Mouse (Mus musculus) limb, embryonic 13.5 days (tissue): ENCODE measurements at regions not wholly inside any gene's neighbourhood (a gene's known extent, or its start where the extent isn't known, plus 50 kb on each side); places are given as distances from the start of the nearest gene placed in this dataset.
A peak's percentile ranks its signal among the peaks of the same experiment; 100 is the strongest.

ENCODE experiments used
- ATAC-seq: fragments of 200-750 bp; cut with Nextera tagmentation; 2 replicates; pipeline ENCODE4 v1.8.0; 2017; ENCODE audit warnings: low read depth, moderate number of reproducible peaks, moderate TSS enrichment; ENCODE audit not compliant: low FRiP score
- H3K27ac ChIP-seq: fragments of 300-500 bp; sonication (generic); 2 replicates; pipeline ENCODE4 v1.5.1; 2015; ENCODE audit warnings: inconsistent platforms, mild to moderate bottlenecking, moderate library complexity
- H3K27me3 ChIP-seq: fragments of 300-500 bp; sonication (generic); 2 replicates; pipeline ENCODE4 v1.6.1; 2015; ENCODE audit warnings: mild to moderate bottlenecking, inconsistent platforms
- H3K36me3 ChIP-seq: fragments of 300-500 bp; sonication (generic); 2 replicates; pipeline ENCODE4 v1.6.1; 2015; ENCODE audit warnings: inconsistent platforms, mild to moderate bottlenecking, moderate library complexity
- H3K4me1 ChIP-seq: fragments of 300-500 bp; sonication (generic); 2 replicates; pipeline ENCODE4 v1.6.1; 2015; ENCODE audit warnings: inconsistent platforms
- H3K4me2 ChIP-seq: fragments of 300-500 bp; sonication (generic); replicated peaks from 2 replicates; pipeline ENCODE4 v1.6.1; 2015; ENCODE audit warnings: inconsistent platforms, mild to moderate bottlenecking, moderate library complexity
- H3K4me3 ChIP-seq: fragments of 300-500 bp; sonication (generic); 2 replicates; pipeline ENCODE4 v1.5.1; 2015; ENCODE audit warnings: moderate library complexity, mild to moderate bottlenecking, inconsistent platforms
- H3K9ac ChIP-seq: fragments of 300-500 bp; sonication (generic); 2 replicates; pipeline ENCODE4 v1.6.1; 2015; ENCODE audit warnings: mild to moderate bottlenecking, inconsistent platforms
- H3K9me3 ChIP-seq: fragments of 300-500 bp; sonication (generic); 2 replicates; pipeline ENCODE4 v1.6.1; 2016; ENCODE audit warnings: inconsistent platforms
- WGBS: fragments of 180-500 bp; shearing (Covaris S2); methylation state at CpG from one replicate; pipeline ENCODE4 v1.1.7; 2015; 5-methylcytosine and 5-hydroxymethylcytosine counted together

GRCm38 (mm10) chr2:129883417-129883816 is 83.1 kb downstream of the Stk35 start:
- 27% methylated on average over 6 of the region's 6 CpGs for WGBS
- H3K4me1 ChIP-seq = no peaks in the 10 kb centered on the region
- no peak for ATAC-seq
- H3K27me3 ChIP-seq = no peaks in the 10 kb centered on the region
- no peaks in the 10 kb centered on the region for H3K36me3 ChIP-seq
- no peak overlapping the region for H3K4me2 ChIP-seq
- no peak overlapping the region for H3K4me3 ChIP-seq
- no peak overlapping the region for H3K27ac ChIP-seq
- H3K9ac ChIP-seq = no peak overlapping the region
- H3K9me3 ChIP-seq = no peaks in the 10 kb centered on the region

DNA sequence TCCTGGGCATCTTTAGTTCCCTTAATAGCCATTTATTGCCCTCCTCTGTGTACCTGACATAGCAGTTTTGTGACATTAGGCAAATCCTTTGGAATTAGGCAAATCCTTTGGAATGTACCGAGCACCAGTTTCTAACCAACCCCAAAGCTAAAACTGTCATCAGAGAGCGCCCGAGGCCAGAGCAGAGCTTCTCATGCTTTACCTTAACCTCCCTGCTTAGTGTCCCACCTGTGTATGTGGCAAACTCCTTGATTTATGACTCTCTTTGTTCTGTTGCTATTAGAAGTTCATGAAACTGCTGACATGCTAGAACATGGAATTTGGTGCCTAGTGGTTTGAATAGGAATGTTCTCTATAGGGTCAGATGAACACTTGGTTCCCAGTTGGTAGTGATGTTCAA is 84.0 kb downstream of the Stk35 start:
- H3K27ac ChIP-seq = no peak overlapping the region
- H3K36me3 ChIP-seq = no peaks in the 10 kb centered on the region
- H3K9ac ChIP-seq = no peak overlapping the region
- no peak for ATAC-seq
- H3K9me3 ChIP-seq = no peaks in the 10 kb centered on the region
- no peaks in the 10 kb centered on the region for H3K4me1 ChIP-seq
- no peak overlapping the region for H3K4me2 ChIP-seq
- H3K27me3 ChIP-seq = no peaks in the 10 kb centered on the region
- H3K4me3 ChIP-seq = no peak overlapping the region
- WGBS = 32% methylated on average over 3 of the region's 3 CpGs

GRCm38 (mm10) chr2:129885536-129885935 is 85.2 kb downstream of the Stk35 start:
- Histone ChIP-seq H3K36me3 (no peaks in the 10 kb centered on the region), H3K9me3 (0 out of 2 replicates have a peak, but pooled peaks cover 3% of the 10 kb centered on the region), H3K27me3 (no peaks in the 10 kb centered on the region), H3K27ac (no peak overlapping the region), H3K9ac (no peak overlapping the region), H3K4me1 (no peaks in the 10 kb centered on the region), H3K4me2 (no peak overlapping the region), H3K4me3 (no peak overlapping the region)
- no peak for ATAC-seq
- WGBS = 89% methylated on average over 7 of the region's 7 CpGs

GRCm38 (mm10) chr2:129893231-129893630 is 92.9 kb downstream of the Stk35 start:
- no peak for ATAC-seq
- Histone ChIP-seq H3K27me3 (no peaks in the 10 kb centered on the region), H3K4me3 (no peak overlapping the region), H3K4me1 (no peaks in the 10 kb centered on the region), H3K9ac (no peak overlapping the region), H3K36me3 (no peaks in the 10 kb centered on the region), H3K27ac (no peak overlapping the region), H3K9me3 (0 out of 2 replicates have a peak, but pooled peaks cover 3% of the 10 kb centered on the region), H3K4me2 (no peak overlapping the region)
- WGBS = 74% methylated on average over 7 of the region's 7 CpGs

- ATAC-seq = no peak
- WGBS = 79% methylated on average over 5 of the region's 5 CpGs
- 0 out of 2 replicates have a peak, but pooled peaks cover 3% of the 10 kb centered on the region for H3K9me3 ChIP-seq
Measured at GRCm38 (mm10) chr2:129893832-129894231, 93.5 kb downstream of the Stk35 start.

DNA sequence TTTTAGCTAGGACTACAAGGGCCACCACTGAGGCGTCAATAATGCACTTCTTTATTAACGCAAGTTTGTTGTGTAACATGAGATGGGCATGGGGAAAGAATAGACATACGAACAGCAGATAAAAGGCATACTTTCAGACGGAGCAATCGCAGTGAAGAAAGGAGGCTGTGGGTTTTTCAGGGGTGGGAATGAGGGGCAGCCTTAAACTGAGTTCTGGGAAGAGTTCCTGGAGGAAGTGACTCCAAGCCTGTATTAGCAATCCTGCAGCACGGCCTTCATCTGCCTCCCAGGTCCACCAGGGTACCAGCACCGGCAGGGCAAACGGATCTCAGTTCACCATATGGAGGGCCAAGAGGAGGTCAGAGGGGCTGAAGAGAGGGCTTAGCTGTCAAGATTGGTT is 94.6 kb downstream of the Stk35 start:
- Histone ChIP-seq H3K27ac (no peak overlapping the region), H3K9me3 (0 out of 2 replicates have a peak, but pooled peaks cover 3% of the 10 kb centered on the region), H3K9ac (no peak overlapping the region), H3K4me1 (no peaks in the 10 kb centered on the region), H3K4me3 (no peak overlapping the region), H3K36me3 (no peaks in the 10 kb centered on the region), H3K27me3 (no peaks in the 10 kb centered on the region), H3K4me2 (no peak overlapping the region)
- WGBS = 68% methylated on average over 8 of the region's 8 CpGs
- no peak for ATAC-seq

More at GRCm38 (mm10) chr2:129893832-129894231, 93.5 kb downstream of the Stk35 start:
- no peak overlapping the region for H3K4me2 ChIP-seq
- no peaks in the 10 kb centered on the region for H3K27me3 ChIP-seq
- no peaks in the 10 kb centered on the region for H3K4me1 ChIP-seq
- H3K9ac ChIP-seq = no peak overlapping the region
- no peaks in the 10 kb centered on the region for H3K36me3 ChIP-seq
- no peak overlapping the region for H3K27ac ChIP-seq
- no peak overlapping the region for H3K4me3 ChIP-seq

DNA sequence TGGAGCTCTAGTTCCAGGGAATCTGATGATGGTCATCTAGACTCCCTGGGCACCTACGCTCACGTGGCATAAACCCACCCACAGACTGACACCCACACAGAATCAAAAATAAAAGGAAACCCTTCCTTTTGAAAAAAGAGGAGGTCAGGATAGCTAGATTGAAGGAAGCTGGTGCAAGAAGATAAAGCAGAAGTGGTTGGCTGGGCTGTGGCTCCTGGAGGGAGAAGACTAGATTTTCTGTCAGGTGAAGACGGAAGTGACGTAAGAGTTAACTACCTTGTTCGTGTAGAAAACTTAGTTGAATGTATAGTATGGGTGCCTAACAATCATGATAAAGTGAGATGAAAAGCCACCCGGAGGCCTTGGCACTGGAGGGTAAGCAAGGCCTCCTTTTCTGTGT is 95.1 kb downstream of the Stk35 start:
- Histone ChIP-seq H3K4me3 (no peak overlapping the region), H3K4me1 (no peaks in the 10 kb centered on the region), H3K9ac (no peak overlapping the region), H3K27me3 (no peaks in the 10 kb centered on the region), H3K36me3 (no peaks in the 10 kb centered on the region), H3K4me2 (no peak overlapping the region), H3K27ac (no peak overlapping the region), H3K9me3 (0 out of 2 replicates have a peak, but pooled peaks cover under 1% of the 10 kb centered on the region)
- no peak for ATAC-seq
- WGBS = 88% methylated on average over 6 of the region's 6 CpGs

- H3K27ac ChIP-seq = no peak overlapping the region
- no peak for ATAC-seq
- H3K4me1 ChIP-seq = no peaks in the 10 kb centered on the region
- WGBS = 84% methylated on average over 4 of the region's 4 CpGs
- H3K27me3 ChIP-seq = no peaks in the 10 kb centered on the region
- H3K4me3 ChIP-seq = no peak overlapping the region
- H3K4me2 ChIP-seq = no peak overlapping the region
- H3K9ac ChIP-seq = no peak overlapping the region
- no peaks in the 10 kb centered on the region for H3K9me3 ChIP-seq
- H3K36me3 ChIP-seq = no peaks in the 10 kb centered on the region
Measured at GRCm38 (mm10) chr2:129896696-129897095, 96.4 kb downstream of the Stk35 start.

DNA sequence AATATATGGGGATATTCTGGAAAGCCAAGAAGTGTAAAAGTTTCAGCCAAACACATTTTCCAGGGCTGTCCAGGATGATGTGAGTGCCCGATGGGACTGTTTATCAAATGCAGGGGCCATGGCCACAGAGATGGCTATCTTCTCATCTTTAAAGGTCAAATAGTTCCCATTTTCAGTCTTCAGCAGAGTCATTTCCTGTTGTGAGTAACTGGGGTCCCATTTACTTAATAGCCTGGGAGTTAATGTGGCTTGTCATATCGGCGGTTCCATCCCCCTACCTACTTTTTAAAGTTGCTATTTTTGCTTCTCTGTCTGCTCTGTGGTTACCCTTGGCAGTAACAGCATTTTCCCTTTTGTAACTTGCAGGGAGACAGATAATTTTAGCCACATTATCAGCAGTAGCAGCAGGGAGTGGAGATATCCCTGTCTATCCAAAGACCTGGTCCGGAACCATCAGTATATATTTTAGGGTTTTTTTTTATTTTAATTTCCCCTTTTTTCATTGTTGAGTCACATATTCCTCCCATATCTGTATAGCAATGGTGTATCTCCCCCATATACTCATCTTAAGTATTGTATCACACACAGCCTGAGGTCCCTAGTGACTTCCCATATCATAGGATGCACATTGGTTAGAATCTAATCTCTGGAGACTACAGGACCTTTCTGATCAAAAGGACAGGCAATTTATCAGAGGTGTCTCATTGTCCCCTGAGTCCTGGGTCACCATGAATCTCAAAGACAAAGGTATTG is 103.2 kb downstream of the Stk35 start:
- no peak overlapping the region for H3K27ac ChIP-seq
- H3K4me1 ChIP-seq = peaks cover under 1% of the 10 kb centered on the region; the same call in 1 of the 2 replicates
- H3K4me2 ChIP-seq = no peak overlapping the region
- H3K4me3 ChIP-seq = no peak overlapping the region
- H3K9ac ChIP-seq = no peak overlapping the region
- no peaks in the 10 kb centered on the region for H3K36me3 ChIP-seq
- H3K27me3 ChIP-seq = peaks cover 4% of the 10 kb centered on the region; the same call in 1 of the 2 replicates
- WGBS = 61% methylated on average over 4 of the region's 4 CpGs
- ATAC-seq = no peak
- H3K9me3 ChIP-seq = no peaks in the 10 kb centered on the region

- Histone ChIP-seq H3K4me1 (peaks cover 10% of the 10 kb centered on the region), H3K9ac (no peak overlapping the region), H3K4me2 (no peak overlapping the region), H3K36me3 (no peaks in the 10 kb centered on the region), H3K27ac (no peak overlapping the region), H3K4me3 (no peak overlapping the region), H3K27me3 (peaks cover 7% of the 10 kb centered on the region; the same call in 1 of the 2 replicates), H3K9me3 (no peaks in the 10 kb centered on the region)
- 34% methylated on average over 7 of the region's 7 CpGs for WGBS
- ATAC-seq = no peak
Measured at GRCm38 (mm10) chr2:129904753-129905152, 104.4 kb downstream of the Stk35 start.

DNA sequence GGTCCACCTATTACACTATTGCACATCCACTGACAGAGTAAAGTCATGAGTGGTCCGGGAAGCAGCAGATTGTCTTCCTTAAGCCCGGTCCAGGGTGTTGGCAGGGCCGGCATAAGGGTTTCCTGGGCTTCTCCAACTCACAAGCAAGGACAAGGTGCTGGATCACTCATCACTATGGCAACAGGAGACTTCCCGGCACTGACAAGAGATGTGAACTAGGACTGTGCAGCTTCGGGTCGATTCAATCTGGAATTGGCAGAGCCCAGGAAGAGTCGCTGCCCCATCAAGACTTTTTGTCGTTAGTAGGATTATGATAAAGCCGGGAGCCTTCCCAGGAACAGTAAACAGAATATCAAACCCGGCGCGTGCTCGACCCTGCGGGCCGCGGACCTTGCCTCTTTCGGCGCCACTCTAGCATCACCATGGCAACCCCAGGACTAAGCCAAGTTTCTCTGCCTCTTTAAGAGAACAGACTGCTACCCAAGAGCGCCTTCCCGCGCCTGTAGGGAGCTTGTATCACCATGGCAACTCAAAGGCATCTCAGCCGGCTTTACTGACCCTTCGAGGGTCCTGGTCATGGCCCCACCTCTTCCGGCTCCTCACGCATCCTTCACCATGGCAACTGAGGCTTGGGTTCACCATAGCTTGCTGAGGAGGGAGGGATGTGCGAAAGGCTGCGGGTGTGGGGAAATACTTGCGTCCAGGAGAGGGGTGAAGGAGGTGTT is 103.3 kb upstream of the Tgm3 start:
- ATAC-seq = peak; percentile 84
- Histone ChIP-seq H3K4me1 (peaks cover 27% of the 10 kb centered on the region), H3K27me3 (peaks cover 7% of the 10 kb centered on the region; the same call in 1 of the 2 replicates), H3K4me2 (peak overlapping the region; percentile 72), H3K4me3 (peak overlapping the region; percentile 43), H3K27ac (no peak overlapping the region), H3K9ac (peak overlapping the region; percentile 56), H3K9me3 (no peaks in the 10 kb centered on the region), H3K36me3 (no peaks in the 10 kb centered on the region)
- WGBS = 3% methylated on average over 28 of the region's 28 CpGs

GRCm38 (mm10) chr2:129911203-129911921 is 100.8 kb upstream of the Tgm3 start:
- H3K9me3 ChIP-seq = no peaks in the 10 kb centered on the region
- 21% methylated on average over 19 of the region's 19 CpGs for WGBS
- no peak overlapping the region for H3K9ac ChIP-seq
- H3K4me2 ChIP-seq = peak overlapping the region; percentile 49
- peaks cover 7% of the 10 kb centered on the region; the same call in 1 of the 2 replicates for H3K27me3 ChIP-seq
- no peak overlapping the region for H3K27ac ChIP-seq
- no peaks in the 10 kb centered on the region for H3K36me3 ChIP-seq
- H3K4me3 ChIP-seq = peak overlapping the region; percentile 12; the same call in 1 of the 2 replicates
- peaks cover 27% of the 10 kb centered on the region for H3K4me1 ChIP-seq
- ATAC-seq = peak; percentile 37; the same call in 1 of the 2 replicates
